Mouse (Mus musculus) small intestine, adult 2 months (tissue): ENCODE results near the gene Spsb2.

Experiments
- CTCF ChIP-seq: fragments of 200-500 bp; IDR thresholded peaks from 2 replicates; pipeline ENCODE4 v1.5.1; 2012; ENCODE audit warnings: low read depth, mild to moderate bottlenecking, control low read depth, inconsistent platforms, low read length, moderate library complexity, mixed read lengths; ENCODE audit not compliant: insufficient replicate concordance, insufficient read length; ENCODE audit errors: extremely low read depth
- POLR2A ChIP-seq: fragments of 200-500 bp; IDR thresholded peaks from 2 replicates; pipeline ENCODE4 v1.6.1; 2012; ENCODE audit warnings: low read depth, mild to moderate bottlenecking, control low read depth, inconsistent platforms, low read length, moderate library complexity

GRCm38 (mm10) chr6:124804341-124804740, 4.1 kb upstream of the Spsb2 start:
- TF ChIP-seq CTCF (no peak), POLR2A (no peak)
